Mouse (Mus musculus): ENCODE measurements around the gene Fig4.

Gene Fig4

GRCm38 (mm10) chr10:41274871-41275270 is 28.2 kb downstream of the Fig4 start:
- in situ Hi-C loops (cut with MboI; ENCODE audit: unreplicated experiment in 2 of 2), result loop anchor here (10.0 to 25.0 kb wide), 4 partner anchors 270 to 1213 kb away; partner anchors contain the start of gene Gtf3c6 (in 1 of the 2)

GRCm38 (mm10) chr10:41271860-41272259 is 31.2 kb downstream of the Fig4 start:
- in situ Hi-C loops (cut with MboI; ENCODE audit: unreplicated experiment in 2 of 2), result loop anchor here in 1 of 2 experiments (10.0 kb wide), 2 partner anchors 267 to 617 kb away; no protein-coding TSS in a partner anchor

- in situ Hi-C loops (cut with MboI; ENCODE audit: unreplicated experiment in 2 of 2), result no loop called here
Measured at GRCm38 (mm10) chr10:41261889-41262288, 41.2 kb downstream of the Fig4 start.

DNA sequence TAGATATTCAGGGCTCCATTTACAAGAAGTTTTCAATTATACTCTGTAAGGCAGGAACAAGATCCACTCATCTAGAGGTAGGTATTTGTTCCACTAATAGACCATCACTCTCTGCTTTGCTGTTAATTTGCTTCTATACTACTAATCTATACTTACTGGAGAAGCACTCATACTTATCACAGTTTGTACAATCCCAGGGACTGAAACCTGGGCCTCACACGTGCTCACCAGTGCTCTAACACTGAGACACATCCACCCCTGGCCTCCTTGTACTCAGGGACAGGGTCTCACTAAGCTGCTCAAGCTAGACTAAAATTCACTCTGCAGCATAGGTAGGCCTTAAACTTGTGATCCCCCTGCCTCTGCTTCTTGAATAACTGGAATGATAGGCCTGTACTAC is 41.8 kb downstream of the Fig4 start:
- in situ Hi-C loops (cut with MboI; ENCODE audit: unreplicated experiment in 2 of 2), result no loop called here

DNA sequence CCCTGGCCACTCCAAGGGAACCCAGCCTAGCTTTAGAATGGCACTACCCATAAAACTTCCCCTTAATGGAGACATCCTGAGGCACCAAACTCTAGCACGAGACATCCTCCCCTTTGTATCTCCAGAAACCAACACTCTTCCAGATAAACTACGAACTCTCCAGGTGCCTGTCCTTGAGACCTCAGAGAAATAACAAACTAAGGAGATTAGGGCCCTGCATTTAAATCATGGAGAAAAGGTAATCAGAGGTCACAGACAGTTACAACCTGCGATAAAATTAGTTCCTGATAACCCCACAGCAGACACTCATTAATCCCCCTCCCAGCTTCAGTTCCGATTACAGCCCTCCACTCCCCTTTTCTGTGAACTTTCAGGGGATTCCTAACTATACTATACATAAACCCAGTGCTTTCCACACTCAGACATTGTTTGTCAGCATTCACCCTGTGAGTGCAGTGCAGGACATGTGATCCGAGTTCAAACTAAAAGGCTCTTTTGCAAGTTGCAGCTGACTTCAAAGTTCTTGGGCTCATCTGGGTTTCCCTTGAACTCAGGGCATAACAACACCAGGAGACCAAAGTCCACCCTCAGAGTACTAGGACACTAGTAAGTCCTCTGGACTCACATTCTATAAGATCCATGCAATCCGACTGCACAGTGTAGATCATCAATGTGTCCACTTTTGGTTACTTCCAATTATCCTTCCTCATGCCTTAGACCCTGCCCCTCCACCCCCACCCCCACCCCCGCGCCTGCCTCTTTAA is 42.6 kb downstream of the Fig4 start:
- in situ Hi-C loops (cut with MboI; ENCODE audit: unreplicated experiment in 2 of 2), result no loop called here

DNA sequence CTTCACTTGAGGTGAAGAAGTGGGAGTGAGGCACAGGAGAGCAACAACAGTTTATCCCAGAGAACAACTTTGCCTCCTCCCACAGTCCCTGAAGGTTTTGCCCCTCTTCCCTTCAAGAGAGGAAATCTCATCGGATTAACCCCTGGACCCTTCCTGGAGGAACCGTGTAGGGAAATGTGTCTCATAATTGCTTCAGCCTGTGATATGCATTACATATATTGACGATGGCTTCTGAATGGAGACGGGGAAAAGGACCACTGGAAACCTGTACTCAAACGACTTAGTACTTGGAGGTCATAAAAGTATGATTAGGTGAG is 52.4 kb downstream of the Fig4 start:
- in situ Hi-C loops (cut with MboI; ENCODE audit: unreplicated experiment in 2 of 2), result no loop called here

- in situ Hi-C loops (cut with MboI; ENCODE audit: unreplicated experiment in 2 of 2), result no loop called here
Measured at GRCm38 (mm10) chr10:41250045-41250748, 52.9 kb downstream of the Fig4 start.

DNA sequence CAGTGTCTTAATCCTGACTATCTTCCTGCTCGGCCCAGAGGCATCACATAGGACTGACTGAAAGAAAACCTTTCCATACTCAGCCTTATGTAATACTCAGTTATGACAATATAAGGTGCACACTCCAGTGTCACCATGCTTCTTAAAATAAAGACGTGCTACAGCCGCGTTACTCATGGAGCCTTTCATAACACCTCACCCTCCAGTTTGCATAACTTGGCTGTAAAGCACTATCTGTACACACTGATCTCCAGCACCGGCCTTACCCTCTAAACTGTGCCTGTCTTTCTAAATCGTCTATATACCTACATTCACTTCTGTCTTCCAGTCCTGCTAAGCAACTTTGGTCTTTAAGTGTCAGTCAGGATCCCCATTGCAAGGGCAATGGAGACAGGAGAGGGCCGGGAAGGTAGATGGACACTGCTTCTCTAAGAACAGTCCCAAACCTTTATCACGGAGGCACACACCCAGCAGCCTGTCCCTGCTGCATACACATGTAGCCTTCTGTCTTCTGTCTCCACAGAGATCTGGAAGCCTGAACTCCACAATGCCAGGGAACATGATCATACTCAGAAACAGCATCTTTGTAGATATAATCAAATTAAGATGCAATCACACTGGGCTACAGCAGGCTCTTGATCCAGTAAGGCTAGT is 53.9 kb downstream of the Fig4 start:
- in situ Hi-C loops (cut with MboI; ENCODE audit: unreplicated experiment in 2 of 2), result no loop called here

- in situ Hi-C loops (cut with MboI; ENCODE audit: unreplicated experiment in 2 of 2), result no loop called here
Measured at GRCm38 (mm10) chr10:41247800-41248473, 55.1 kb downstream of the Fig4 start.

- in situ Hi-C loops (cut with MboI; ENCODE audit: unreplicated experiment in 2 of 2), result no loop called here
Measured at GRCm38 (mm10) chr10:41246111-41246510, 56.9 kb downstream of the Fig4 start.

DNA sequence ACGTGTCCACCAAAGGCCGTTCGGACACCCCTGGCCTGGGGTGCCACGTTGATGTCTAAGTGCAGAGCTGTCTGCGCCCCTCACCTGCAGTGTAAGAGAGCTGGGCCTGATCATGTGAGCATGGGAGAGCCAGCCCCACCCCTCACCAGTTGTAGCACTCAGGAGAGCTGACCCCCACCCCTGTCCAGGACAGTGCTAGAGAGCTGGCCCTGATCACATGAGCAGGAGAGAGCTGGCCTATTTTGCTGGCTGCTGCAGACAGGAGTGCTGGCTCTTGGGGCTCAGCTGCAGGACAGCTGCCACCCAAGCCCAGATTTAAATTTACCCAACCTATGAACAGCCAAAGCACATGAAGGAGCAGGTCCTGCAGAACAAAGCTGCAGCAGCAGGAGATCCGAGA is 57.6 kb downstream of the Fig4 start:
- in situ Hi-C loops (cut with MboI; ENCODE audit: unreplicated experiment in 2 of 2), result no loop called here

- in situ Hi-C loops (cut with MboI; ENCODE audit: unreplicated experiment in 2 of 2), result no loop called here
Measured at GRCm38 (mm10) chr10:41245028-41245427, 58.0 kb downstream of the Fig4 start.

DNA sequence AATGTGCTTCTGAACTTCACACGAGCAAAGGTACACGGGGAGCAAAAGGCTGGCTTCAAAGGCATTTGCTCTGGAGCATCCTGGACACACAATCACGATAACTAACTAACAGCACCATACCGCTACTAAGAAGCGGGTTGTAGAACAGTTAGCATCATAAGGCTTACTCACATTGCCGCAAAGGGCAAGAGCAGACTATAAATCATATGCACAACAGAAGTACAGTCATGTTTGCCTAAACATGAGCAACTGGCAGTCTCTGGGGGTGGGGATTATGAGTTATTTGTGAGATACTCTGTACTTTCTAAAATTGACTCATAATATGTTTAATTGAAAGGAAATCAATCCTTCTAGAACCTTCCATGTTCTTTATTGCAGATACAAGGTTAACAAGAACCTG is 59.1 kb downstream of the Fig4 start:
- in situ Hi-C loops (cut with MboI; ENCODE audit: unreplicated experiment in 2 of 2), result no loop called here

DNA sequence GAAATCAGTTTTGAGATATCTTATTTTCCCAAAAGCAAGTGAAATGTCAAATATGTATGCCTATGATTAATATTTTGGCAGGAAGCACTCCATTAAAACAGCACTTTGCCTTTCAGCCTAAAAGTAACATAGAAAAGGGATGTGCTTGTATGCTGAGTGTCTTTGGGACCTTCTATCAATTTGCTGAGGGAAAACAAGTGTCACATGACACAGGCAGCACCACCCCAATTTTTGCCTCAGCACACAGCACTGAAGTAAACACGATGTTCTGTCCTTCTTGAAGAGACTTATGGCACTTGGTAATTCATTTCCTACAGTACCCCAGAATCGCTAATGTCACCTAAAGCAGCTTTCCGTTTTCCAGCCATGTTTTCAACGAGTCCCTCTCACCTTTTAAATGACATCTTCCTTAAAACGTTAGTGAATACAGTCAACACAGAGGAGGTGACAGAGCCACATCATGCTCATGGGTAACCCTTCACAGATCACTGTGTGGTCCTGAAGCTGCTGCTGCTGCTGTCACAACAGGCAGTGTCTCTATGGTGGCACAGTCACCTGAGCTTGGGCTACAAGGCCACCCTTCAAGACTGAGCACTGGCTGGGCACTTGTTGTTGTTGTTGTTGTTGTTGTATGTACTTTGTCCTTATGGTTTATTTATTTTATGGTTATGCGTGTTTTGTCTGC is 61.4 kb downstream of the Fig4 start:
- in situ Hi-C loops (cut with MboI; ENCODE audit: unreplicated experiment in 2 of 2), result no loop called here

DNA sequence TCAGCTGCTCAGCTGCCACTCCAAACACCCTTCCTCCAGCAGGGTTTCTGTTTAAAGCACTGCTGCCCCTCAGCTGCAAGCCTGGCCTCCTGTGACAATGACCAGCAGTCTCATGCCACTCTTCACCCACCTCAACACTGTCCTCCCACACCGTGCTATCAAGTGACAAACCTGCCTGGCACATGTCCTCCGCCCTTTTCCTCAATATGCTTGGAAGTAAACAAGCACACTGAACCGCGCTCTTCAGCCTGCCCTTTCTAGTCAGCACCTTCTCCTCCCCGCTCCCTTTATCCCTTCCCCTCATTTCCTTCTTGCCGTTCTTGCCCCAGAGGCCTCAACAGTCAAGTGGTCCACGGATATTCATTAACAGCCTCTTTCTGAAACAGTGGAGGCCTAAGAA is 62.0 kb downstream of the Fig4 start:
- in situ Hi-C loops (cut with MboI; ENCODE audit: unreplicated experiment in 2 of 2), result no loop called here

DNA sequence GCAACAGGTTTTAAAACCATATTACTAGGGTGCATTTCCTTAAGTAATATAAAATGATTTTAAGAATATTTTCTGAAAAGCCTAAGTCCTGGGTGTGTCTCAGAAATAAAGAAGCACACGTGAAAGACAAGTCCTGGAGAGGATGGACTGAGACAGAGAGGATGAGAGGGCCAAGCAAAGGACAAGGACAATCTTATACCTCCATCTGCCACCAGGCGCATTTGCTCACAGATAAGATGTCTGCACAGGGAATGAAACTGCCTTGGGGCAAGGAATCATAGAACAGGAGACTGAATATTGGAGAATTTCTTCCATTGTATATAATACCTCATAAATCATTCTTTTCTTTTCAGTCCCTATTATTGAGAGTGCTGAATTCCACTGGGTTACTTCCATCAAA is 67.0 kb downstream of the Fig4 start:
- in situ Hi-C loops (cut with MboI; ENCODE audit: unreplicated experiment in 2 of 2), result no loop called here

DNA sequence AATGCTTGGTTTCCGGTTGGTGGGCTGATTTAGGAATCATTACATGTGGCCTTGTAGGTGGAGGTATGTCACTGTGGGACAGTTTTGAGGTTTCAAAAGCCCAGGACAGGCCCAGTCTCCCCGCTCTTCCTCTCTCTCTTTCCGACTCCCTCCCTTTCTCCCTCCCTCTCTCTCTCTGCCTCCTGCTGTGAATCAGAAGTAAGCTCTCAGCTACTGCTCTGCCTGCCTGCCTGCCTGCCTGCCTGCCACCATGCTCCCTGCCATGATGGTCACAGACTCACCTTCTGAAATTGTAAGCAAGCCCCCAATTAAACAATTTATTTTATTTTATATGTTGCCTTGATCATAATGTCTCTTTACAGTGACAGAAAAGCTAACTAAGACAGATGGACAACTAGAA is 67.5 kb downstream of the Fig4 start:
- in situ Hi-C loops (cut with MboI; ENCODE audit: unreplicated experiment in 2 of 2), result no loop called here

DNA sequence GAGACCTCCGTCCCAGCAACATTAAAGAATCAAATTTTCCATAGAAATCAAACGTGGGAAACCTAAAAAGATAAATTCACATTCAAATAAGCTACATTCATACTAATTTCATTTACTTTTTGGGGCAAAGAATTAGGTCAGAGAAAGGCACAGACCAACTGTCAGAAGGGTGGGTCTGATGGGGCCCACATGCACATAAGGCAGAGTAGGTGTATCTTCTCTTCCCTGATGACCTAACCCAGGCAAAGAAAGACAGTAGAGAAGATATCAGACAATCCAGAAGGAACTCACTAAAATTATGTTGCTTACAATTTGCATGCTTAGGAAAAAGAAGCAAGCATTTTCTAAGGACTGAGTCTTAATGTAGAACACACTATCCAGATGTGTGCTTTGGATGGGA is 67.9 kb downstream of the Fig4 start:
- in situ Hi-C loops (cut with MboI; ENCODE audit: unreplicated experiment in 2 of 2), result no loop called here

DNA sequence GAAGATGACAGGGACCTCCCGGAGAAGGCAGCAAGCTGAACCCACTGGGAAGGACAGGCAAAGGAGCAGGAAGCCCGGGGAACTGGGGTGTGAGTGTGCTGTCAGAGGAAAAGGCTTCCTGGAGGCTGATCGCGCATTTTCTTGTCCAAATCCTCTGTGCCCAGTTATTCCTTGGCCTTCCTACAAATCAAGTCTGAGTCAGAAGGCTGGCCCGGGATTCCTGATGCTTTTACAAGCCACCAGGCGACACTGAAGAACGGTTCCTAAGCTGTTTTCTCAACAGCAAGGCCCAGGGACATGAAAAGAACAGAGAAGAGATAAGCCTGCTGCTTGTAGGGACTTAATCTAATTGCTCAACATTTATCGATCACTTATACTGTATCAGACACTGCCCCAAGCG is 68.5 kb downstream of the Fig4 start:
- in situ Hi-C loops (cut with MboI; ENCODE audit: unreplicated experiment in 2 of 2), result no loop called here

DNA sequence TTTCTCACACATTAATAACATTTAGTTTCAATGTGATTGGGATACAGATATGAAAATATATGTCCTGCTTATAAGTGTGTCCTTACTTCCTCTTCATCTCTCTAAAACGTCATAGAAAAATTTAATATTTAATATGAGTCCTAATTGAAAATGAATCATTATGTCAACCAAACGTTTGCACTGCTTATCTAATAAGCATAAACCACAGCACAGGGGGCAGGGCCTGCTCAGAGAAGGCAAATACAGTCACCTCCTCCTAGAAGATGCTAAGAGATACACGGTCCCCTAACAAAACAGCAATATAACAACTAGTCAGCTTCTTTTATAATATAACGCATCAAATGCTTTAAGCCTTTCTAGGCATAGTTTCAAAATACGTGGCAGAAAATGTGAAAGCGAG is 69.9 kb downstream of the Fig4 start:
- in situ Hi-C loops (cut with MboI; ENCODE audit: unreplicated experiment in 2 of 2), result no loop called here
